Mouse (Mus musculus) embryo, embryonic 11.5 days (tissue): ENCODE measurements around the gene Hint2.
A peak's percentile ranks its signal among the peaks of the same experiment; 100 is the strongest.

ENCODE experiments used
- DNase-seq: peaks from one replicate; pipeline ENCODE4 v3.0.0-alpha.2; 2012; ENCODE audit warnings: low read depth, low spot score

The Hint2 gene

GRCm38 (mm10) chr4:43655656-43656338 is 469 bp downstream of the Hint2 start:
- DNase-seq = no peak

- DNase-seq = no peak
Measured at GRCm38 (mm10) chr4:43653161-43654015, 2.9 kb downstream of the Hint2 start, which contains the start of gene Spag8. Spag8 (minus strand) TSS chr4:43653594.

- DNase-seq = no peak
Measured at GRCm38 (mm10) chr4:43652726-43653125, 3.5 kb downstream of the Hint2 start.

GRCm38 (mm10) chr4:43649783-43650182 is 6.5 kb downstream of the Hint2 start:
- no peak for DNase-seq

GRCm38 (mm10) chr4:43640491-43640890 is 15.8 kb downstream of the Hint2 start:
- no peak for DNase-seq

- DNase-seq = no peak
Measured at GRCm38 (mm10) chr4:43640076-43640475, 16.2 kb downstream of the Hint2 start.

GRCm38 (mm10) chr4:43636751-43637150 is 19.5 kb downstream of the Hint2 start:
- DNase-seq = no peak

- no peak for DNase-seq
Measured at GRCm38 (mm10) chr4:43634621-43635374, 21.5 kb downstream of the Hint2 start.

GRCm38 (mm10) chr4:43633736-43634135 is 22.5 kb downstream of the Hint2 start:
- no peak for DNase-seq

- no peak for DNase-seq
Measured at GRCm38 (mm10) chr4:43633296-43633695, 23.0 kb downstream of the Hint2 start.

- no peak for DNase-seq
Measured at GRCm38 (mm10) chr4:43631956-43632920, 24.0 kb downstream of the Hint2 start.

GRCm38 (mm10) chr4:43631046-43631955 is 25.0 kb downstream of the Hint2 start, which contains the start of gene Npr2:
Npr2 (plus strand) TSS chr4:43631935.
- DNase-seq = no peak

GRCm38 (mm10) chr4:43630671-43631045 is 25.6 kb downstream of the Hint2 start:
- no peak for DNase-seq

GRCm38 (mm10) chr4:43630030-43630581 is 26.2 kb downstream of the Hint2 start:
- peak; percentile 73 for DNase-seq

GRCm38 (mm10) chr4:43629106-43629817 is 27.0 kb downstream of the Hint2 start:
- DNase-seq = no peak

GRCm38 (mm10) chr4:43620146-43620778 is 36.0 kb downstream of the Hint2 start:
- no peak for DNase-seq

- DNase-seq = no peak
Measured at GRCm38 (mm10) chr4:43613060-43613730, 43.1 kb downstream of the Hint2 start.

GRCm38 (mm10) chr4:43612534-43612933 is 43.7 kb downstream of the Hint2 start:
- no peak for DNase-seq
